Mouse (Mus musculus) thymus, postnatal 36 days (tissue): ENCODE measurements around the gene Rap1a.

Experiments
- DNase-seq, 2 experiments: peaks; one replicate each; pipeline ENCODE4 v3.0.0; 2022; ENCODE audit warnings: mixed read lengths in 2 of 2

Gene Rap1a

GRCm38 (mm10) chr3:105758098-105758497 lies 43.0 kb downstream of the Rap1a start:
- DNase-seq = no peak

DNA sequence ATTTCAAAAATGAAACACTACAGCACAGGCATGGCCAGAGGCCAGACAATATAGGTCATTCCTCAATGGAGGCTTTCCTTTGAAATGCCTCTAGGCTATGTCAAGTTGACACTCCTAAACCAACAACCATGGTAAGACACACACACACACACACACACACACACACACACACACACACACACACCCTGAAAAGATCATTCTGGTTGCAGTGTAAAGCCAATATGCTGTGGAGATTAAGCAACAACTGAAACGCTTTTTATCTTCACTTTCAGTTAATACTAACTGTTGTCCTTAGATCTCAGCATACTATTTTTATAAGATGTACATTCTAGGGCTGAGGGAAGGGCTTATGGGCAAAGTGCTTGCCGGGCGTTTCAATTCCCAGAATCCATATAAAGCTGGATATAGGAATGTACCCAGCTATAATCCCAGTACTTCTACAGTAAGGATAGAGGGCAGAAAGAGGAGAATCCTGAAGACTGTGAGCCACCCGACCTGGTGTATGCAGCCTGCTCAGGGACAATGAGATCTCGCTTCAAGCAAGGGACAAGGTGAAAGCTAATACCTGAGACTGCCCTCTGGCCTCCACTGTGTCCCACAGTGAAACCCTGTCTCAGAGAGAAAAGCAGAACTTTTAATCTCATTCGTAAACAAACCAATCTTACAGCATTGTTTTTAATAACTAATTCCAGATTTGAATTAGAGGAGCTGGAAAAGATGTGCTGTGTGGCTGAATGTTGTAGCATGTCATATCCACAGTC lies 43.6 kb downstream of the Rap1a start:
- DNase-seq = no peak

GRCm38 (mm10) chr3:105756505-105756904 lies 44.6 kb downstream of the Rap1a start:
- DNase-seq = no peak

- DNase-seq = no peak
These were observed 46.0 kb downstream of the Rap1a start for GRCm38 (mm10) chr3:105755123-105755522.

GRCm38 (mm10) chr3:105754184-105754583 lies 47.0 kb downstream of the Rap1a start:
- no peak for DNase-seq

GRCm38 (mm10) chr3:105750810-105751209 lies 50.3 kb downstream of the Rap1a start:
- DNase-seq = no peak

GRCm38 (mm10) chr3:105746542-105746941 lies 54.6 kb downstream of the Rap1a start:
- no peak for DNase-seq

- DNase-seq = no peak
These were observed 63.5 kb downstream of the Rap1a start for GRCm38 (mm10) chr3:105737666-105738065.

DNA sequence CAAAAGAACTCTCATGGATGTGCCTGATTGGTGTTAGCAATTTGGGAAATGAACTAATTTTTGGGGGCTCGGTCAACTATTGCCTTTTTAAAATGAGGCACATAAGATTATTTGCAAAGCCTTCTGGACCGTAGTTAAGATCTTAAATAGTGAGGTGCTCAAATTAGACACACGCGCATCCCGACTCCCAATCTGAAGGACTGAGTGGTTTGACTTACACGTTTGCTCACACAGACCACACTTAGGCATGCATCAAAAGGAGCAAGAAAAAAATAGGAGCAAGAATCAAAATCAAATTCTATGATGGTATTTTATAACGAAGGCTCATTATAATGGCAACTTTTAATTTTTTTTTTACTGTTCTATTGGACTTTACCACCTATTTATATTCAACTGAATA lies 64.1 kb downstream of the Rap1a start:
- DNase-seq = no peak

- no peak for DNase-seq
These were observed 65.0 kb downstream of the Rap1a start for GRCm38 (mm10) chr3:105736148-105736547.

- no peak for DNase-seq
These were observed 65.9 kb downstream of the Rap1a start for GRCm38 (mm10) chr3:105735285-105735684.

DNA sequence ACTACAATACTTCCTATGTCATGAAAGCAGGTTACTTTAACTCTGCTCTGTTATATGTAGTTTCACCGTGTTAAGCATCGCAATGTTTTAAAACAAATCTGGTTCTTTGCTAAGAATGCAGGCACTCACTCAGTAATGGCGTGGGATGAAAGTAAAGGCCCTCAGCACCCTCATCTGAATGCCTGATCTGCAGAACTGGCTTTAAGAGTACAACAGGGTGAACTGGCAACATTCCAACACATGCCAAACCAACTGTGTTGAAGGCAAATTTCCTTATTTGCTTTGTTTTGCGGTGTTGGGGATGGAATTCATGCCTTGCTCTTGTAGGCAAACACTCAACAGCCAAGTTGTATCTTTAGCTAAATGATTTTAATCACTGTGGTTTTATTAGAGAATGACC lies 67.6 kb downstream of the Rap1a start:
- DNase-seq = no peak

GRCm38 (mm10) chr3:105732360-105732759 lies 68.8 kb downstream of the Rap1a start:
- no peak for DNase-seq

DNA sequence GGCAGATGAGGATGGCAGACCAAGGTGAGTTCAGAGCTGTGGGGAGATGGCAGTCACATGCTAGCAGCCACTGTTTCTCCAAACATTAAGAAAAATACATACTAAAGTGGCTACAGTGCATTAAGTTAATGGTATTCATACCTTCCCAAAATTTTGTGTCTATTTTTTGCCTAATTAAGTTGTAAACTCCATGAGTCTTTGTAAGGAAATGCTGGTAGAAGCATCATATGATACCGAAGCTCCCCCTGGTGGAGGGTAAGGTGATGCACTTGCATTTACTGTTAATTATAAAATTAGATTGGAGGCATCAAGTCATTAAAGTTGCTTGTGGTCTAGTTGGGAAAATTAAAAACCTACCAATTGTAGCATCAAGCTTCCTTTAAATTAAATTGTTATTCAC lies 75.1 kb downstream of the Rap1a start:
- peak in 1 of 2 experiments; percentile 30 for DNase-seq

DNA sequence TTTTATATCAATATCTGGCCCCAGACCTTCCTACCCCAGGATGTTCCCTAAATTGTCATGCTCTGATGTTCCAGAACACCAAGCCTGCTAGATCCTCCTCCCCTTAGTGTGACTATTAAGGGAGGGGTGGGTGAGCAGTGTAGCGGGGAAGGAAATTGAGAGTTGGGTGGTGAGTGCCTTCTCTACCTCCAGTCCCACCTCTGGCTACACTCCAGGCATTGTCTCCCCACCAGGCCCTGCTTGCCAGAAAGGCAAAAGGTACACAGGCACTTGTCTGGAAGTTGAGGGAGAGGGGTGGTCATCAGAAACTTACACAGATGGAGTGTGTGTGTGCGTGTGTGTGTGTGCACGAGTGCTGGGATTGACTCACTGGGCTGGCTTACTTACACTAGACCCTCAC lies 78.6 kb downstream of the Rap1a start:
- no peak for DNase-seq

DNA sequence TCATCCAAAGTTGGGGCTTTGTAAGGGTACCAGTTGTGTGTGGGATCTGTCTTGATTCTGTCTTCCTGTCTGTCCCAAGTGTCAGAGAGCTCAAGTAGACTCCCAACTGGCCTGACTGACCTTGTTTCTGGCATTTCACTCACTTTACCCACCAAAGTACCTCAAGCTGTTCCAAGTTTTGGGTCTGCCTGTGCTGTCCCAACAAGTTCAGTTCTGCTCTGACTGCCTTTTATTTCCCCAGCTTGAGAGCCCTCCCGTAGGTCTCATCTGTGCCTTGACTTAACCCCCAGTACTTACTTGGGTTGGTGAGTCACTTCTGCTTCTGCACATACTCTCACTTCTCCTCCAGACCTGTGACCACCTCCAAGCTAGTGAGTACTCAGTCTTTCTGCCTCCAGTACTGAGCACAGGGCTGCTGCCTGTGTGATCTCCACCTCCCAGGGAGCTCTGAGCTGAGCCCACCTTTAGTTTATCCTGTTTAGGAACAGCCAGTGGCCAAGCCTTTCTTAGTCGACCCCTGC lies 79.4 kb downstream of the Rap1a start:
- DNase-seq = no peak

DNA sequence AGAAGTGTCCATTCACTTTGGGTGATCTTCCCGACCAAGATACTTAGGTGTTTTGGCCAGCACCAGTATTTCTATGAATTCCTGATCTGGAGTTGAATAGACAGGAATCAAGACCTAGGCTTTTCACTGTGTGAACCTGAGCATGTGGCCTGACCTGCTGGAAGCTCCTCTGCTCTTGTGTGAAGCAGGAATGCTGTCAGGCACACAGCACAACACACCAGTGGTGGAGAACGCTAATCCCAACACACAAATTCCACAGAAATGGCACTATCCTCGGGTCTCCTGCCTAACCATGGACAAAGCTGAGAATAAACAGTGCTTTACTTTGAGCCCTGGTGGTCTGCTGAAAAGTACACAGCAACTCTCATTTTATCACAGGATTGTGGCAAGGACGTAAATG lies 80.6 kb downstream of the Rap1a start:
- no peak for DNase-seq

DNA sequence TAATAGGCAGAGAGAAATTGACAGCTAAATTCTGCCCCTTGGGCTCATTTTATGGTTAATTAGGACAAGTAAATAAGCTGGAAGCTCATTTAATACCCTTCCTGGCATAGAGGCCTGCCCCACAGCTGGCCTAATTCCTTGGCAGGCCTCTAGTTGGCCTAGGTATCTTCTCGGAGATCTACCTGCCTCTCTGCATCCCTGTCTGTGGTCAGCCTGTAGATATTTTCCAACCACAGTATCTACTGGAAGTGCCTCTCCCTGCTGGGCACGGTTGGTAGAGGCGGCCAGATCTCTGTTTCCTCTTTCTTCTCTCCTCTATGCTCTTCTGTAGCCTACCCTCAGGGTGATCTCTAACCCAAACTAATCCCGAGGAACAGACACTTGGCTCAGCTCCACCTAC lies 81.2 kb downstream of the Rap1a start:
- no peak for DNase-seq

- no peak for DNase-seq
These were observed 82.4 kb downstream of the Rap1a start for GRCm38 (mm10) chr3:105718746-105719145.

DNA sequence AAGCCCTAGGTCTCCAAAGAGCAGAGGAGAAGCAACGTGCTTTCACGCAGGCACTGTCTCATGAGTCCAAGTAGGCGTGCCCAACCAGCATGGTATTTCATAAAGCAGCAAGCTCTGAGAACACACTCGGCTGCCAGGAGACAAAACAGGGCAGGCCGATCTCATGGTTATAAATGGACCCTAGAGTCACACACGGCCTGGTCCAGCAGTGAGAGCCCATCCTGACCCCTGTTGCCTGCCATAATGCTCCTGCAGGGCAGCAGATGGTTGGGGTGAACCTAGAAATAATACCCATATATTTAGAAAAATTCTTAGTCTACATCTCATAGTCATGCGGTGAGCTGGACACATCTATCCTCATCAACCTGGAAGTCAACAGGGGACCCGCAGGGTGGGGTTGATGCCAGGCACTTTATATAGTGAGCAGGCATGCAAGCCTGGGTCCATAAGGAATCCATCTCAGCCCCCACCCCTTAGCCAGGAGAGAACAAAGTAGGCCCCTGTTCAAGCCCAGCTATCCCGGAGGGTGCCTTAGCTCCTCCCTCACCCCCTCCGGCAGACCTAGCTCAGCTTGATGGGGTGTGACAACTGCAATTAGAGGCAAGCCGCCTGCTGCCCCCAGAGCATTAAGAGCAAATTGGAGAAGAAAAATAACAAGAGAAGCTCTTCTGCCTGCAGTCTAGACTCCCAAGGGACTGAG lies 83.1 kb downstream of the Rap1a start:
- DNase-seq = no peak

DNA sequence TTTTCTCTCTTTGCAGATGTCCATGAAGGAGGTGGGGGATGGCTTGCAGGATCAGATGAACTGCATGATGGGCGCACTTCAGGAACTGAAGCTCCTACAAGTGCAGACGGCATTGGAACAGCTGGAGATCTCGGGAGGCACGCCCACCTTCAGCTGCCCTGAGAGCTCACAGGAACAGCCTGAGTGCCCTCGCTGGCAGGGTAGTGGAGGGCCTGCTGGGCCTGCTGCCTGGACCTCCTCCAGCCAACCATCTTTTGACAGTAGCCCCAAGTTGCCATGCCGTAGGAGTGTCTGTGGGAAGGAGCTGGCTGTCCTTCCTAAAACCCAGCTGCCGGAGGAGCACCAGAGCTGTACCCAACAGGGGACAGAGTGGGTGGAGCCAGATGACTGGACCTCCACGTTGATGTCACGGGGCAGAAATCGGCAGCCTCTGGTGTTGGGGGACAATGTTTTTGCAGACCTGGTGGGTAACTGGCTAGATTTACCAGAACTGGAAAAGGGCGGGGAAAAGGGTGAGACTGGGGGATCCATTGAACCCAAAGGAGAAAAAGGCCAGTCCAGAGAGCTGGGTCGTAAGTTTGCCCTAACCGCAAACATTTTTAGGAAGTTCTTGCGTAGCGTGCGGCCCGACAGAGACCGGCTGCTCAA lies 84.7 kb downstream of the Rap1a start:
- no peak for DNase-seq

- no peak for DNase-seq
These were observed 86.3 kb downstream of the Rap1a start for GRCm38 (mm10) chr3:105714820-105715167.

- DNase-seq = no peak
These were observed 86.9 kb downstream of the Rap1a start for GRCm38 (mm10) chr3:105714091-105714819.
